Mouse (Mus musculus) bone marrow macrophage, adult 2 months (primary cell): Measurements from ENCODE around the gene Nhs. TPM values are rescaled to one million over a fixed set of nuclear protein-coding genes. Genes with fewer than 3 reads are reported as not detected.

Experiments
- H3K27ac ChIP-seq: 2 replicates; pipeline ENCODE4 v1.5.1; 2012; ENCODE audit warnings: low read depth, low read length; ENCODE audit not compliant: insufficient read depth
- H3K4me1 ChIP-seq: 2 replicates; pipeline ENCODE4 v1.6.1; 2012; ENCODE audit warnings: low read length; ENCODE audit not compliant: control insufficient read depth, insufficient read depth
- H3K4me3 ChIP-seq: 2 replicates; pipeline ENCODE4 v1.5.1; 2012; ENCODE audit warnings: mild to moderate bottlenecking, low read length, moderate library complexity; ENCODE audit not compliant: insufficient read depth
- CTCF ChIP-seq: IDR thresholded peaks from 2 replicates; pipeline ENCODE4 v1.5.1; 2012; ENCODE audit warnings: low read depth, mild to moderate bottlenecking, low read length, moderate library complexity
- POLR2A ChIP-seq: IDR thresholded peaks from 2 replicates; pipeline ENCODE4 v1.6.1; 2012; ENCODE audit warnings: mild to moderate bottlenecking, low read depth, low read length, borderline replicate concordance
- polyA plus RNA-seq: library from polyadenylated mRNA; stranded (reverse); fragments of >200 nt; gene quantifications from 2 replicates; pipeline ENCODE4 v1.2.4, GENCODE M21; 2012; ENCODE audit not compliant: missing spikeins, insufficient read depth, insufficient read length

Gene Nhs
- 0.07 TPM in 1 of 2 replicates, not detected in the other for polyA plus RNA-seq

DNA sequence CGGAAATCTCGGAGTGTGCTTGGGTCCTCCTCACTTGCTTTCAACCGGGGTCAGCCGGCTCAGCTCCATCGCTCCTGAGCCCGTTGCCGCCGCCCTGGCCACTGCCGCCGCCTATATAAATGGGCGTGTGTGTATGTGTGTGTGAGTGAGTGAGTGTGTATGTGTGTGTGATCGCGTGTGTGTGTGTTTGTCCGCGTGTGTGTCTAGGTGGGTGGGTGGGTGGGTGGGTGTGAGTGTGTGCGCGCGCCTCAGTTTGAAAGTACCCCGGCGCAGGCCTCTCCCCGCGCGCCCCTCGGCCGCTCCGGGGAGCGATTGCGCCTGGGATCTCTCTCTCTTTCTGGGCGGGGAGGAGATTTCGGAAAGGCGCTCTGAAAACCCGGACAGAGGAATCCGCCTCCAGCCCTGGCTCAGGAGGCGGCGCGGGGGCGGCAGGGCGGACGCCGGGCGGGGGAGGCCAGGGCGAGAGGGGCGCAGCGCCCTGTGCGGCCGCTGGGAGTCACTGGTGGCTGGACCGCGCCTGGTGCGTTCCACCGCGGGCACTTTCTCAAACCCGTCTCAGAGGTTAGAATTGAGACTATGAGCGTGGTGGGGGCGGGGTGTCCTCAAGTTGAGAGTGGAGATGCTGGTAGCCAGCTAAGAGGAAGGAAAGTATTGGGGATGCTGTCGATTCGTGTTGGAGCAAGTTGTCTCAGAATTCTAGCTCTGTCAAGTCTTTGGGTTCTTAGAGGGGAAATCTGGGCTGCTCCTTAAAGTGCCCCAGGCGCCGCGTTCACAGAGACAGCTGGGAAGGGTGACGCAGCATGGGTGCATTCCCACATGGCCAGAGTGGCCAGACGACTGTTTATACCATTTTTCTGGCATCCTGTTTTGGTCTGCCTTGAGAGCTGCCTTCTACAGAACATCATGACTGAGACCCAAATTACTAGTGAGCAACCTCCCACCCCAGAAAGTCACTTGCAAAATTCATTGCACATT is at the start of gene Nhs:
Gene Nhs, minus strand, starts transcription at position 94 of the 975 bp plus-strand sequence.
- no peak within 1 kb of the TSS for H3K4me3 ChIP-seq
- H3K4me1 ChIP-seq = no peaks in the 10 kb centered on the region
- TF ChIP-seq POLR2A = no peak
- no peak for TF ChIP-seq CTCF
- H3K27ac ChIP-seq = no peak within 1 kb of the TSS

GRCm38 (mm10) chrX:162206350-162206884 is 46.9 kb upstream of the Nhs start:
- H3K4me3 ChIP-seq = no peak overlapping the region
- H3K27ac ChIP-seq = no peak overlapping the region
- H3K4me1 ChIP-seq = no peaks in the 10 kb centered on the region
- no peak for TF ChIP-seq POLR2A
- no peak for TF ChIP-seq CTCF

- Histone ChIP-seq H3K4me3 (no peak overlapping the region), H3K27ac (no peak overlapping the region), H3K4me1 (no peaks in the 10 kb centered on the region)
- TF ChIP-seq POLR2A (no peak), CTCF (no peak)
These were observed 540 bp downstream of the Nhs start for GRCm38 (mm10) chrX:162158743-162159636.

DNA sequence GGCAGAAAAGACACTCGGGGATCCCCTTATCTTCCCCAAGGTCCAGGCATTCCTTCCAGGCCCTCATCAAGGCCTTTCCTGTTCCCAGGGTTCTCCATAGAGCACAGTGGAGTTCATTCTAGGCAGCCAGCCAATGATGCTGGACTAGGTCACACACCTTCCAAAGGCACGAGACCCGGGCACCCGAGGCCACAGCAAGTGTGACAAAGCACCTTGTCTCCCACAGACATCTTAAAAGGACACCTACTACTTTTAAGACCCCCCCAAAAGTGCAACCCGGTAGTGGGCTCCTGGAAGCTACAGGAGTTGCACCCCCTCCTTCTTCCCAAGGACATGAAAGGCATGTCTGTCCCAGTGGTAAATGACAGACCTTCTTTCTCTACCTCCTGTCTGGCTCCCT is 1.4 kb downstream of the Nhs start:
- H3K27ac ChIP-seq = no peak overlapping the region
- no peaks in the 10 kb centered on the region for H3K4me1 ChIP-seq
- TF ChIP-seq CTCF (no peak), POLR2A (no peak)
- no peak overlapping the region for H3K4me3 ChIP-seq

- no peak overlapping the region for H3K27ac ChIP-seq
- TF ChIP-seq POLR2A = no peak
- no peaks in the 10 kb centered on the region for H3K4me1 ChIP-seq
- H3K4me3 ChIP-seq = no peak overlapping the region
These were observed 21.7 kb downstream of the Nhs start for GRCm38 (mm10) chrX:162137807-162138206.

DNA sequence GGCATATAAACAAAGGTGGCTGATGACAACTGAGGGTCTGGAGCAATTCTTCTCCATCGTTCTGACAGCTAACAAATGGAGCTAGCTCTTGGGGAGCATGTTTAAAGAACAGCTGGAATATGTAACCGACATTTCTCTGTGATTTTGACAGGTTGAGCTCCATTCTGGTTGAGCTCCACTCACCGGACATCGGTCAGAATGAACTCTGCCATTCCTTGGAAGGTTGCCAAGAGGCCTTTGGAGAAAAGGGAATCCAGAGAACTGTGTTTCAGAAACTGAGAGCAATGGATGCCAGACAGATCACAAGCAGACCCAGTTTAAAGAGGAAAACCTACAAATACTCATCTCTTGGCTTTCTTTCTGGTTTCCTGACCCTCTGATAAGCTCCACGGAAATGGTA is 46.3 kb downstream of the Nhs start:
- Histone ChIP-seq H3K4me3 (no peak overlapping the region), H3K4me1 (no peaks in the 10 kb centered on the region), H3K27ac (no peak overlapping the region)
- no peak for TF ChIP-seq CTCF
- no peak for TF ChIP-seq POLR2A

- TF ChIP-seq CTCF = no peak
- TF ChIP-seq POLR2A = no peak
- Histone ChIP-seq H3K27ac (no peak overlapping the region), H3K4me3 (no peak overlapping the region), H3K4me1 (no peaks in the 10 kb centered on the region)
These were observed 56.6 kb downstream of the Nhs start for GRCm38 (mm10) chrX:162102802-162103434.

- no peak overlapping the region for H3K27ac ChIP-seq
- H3K4me1 ChIP-seq = no peaks in the 10 kb centered on the region
- TF ChIP-seq POLR2A (no peak), CTCF (no peak)
- no peak overlapping the region for H3K4me3 ChIP-seq
These were observed 61.2 kb downstream of the Nhs start for GRCm38 (mm10) chrX:162098364-162098763.

GRCm38 (mm10) chrX:162087291-162087690 is 72.2 kb downstream of the Nhs start:
- Histone ChIP-seq H3K27ac (no peak overlapping the region), H3K4me1 (no peaks in the 10 kb centered on the region), H3K4me3 (no peak overlapping the region)
- TF ChIP-seq POLR2A (no peak), CTCF (no peak)
